Mouse (Mus musculus): Measurements from ENCODE around the gene Zfp296.

Gene Zfp296

GRCm38 (mm10) chr7:19607291-19607690 lies 30.2 kb downstream of the Zfp296 start:
- DNase-seq (ENCODE audit: low spot score): no peak

GRCm38 (mm10) chr7:19609641-19610332 lies 32.7 kb downstream of the Zfp296 start:
- no peak for DNase-seq (ENCODE audit: low spot score)

DNA sequence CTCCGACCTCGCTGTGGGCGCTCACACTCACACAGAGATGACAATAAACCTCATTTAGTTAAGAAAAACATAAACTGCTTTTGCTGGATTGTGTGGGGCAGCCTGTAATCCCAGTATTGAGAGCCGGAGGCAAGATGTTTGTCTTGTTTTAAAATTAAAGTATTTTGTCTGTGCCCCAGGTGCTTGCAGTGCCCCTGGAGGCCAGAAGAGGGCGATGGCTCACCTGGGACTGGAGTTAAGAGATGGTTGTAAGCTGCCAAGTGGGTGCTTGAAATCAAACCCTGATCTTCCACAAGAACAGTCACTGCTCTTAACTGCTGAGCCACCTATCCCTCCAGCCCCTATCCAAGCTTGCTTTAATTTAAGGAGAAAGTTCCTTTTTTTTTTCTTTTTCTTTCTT lies 33.9 kb downstream of the Zfp296 start:
- DNase-seq (ENCODE audit: low spot score): no peak

DNA sequence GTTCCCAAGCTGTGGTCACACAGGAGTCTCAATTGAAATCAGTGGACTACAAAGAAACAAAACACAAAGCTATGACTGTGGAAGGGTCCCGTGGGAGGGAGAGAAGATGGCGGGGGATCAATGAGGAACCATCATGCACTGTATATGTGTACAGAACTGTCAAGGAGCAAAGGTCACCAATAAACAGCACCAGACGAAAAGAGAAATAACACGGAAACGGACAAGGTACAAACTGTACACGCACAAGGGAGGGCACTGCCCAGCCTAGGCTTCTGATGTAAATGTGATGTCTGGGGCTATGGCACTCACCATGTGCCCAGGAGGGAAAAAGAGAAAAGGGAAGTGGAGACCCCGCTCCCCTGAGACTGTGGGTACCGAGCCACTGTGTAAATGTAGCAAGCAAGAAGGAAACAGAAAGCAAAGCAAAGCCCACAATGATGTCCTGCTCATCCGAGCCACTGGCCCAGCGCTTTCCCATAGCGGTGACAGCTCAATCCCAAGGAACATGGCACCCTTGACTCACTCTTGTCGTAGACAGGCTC lies 38.0 kb downstream of the Zfp296 start:
- no peak for DNase-seq (ENCODE audit: low spot score)

GRCm38 (mm10) chr7:19619004-19619801 lies 42.1 kb downstream of the Zfp296 start:
- peak; percentile 64 for DNase-seq (ENCODE audit: low spot score)

GRCm38 (mm10) chr7:19620811-19621210 lies 43.7 kb downstream of the Zfp296 start:
- DNase-seq (ENCODE audit: low spot score): no peak

- no peak for DNase-seq (ENCODE audit: low spot score)
Measured at GRCm38 (mm10) chr7:19622241-19622640, 45.2 kb downstream of the Zfp296 start.

- no peak for DNase-seq (ENCODE audit: low spot score)
Measured at GRCm38 (mm10) chr7:19623433-19623832, 46.3 kb downstream of the Zfp296 start.

- no peak for DNase-seq (ENCODE audit: low spot score)
Measured at GRCm38 (mm10) chr7:19627721-19628120, 50.6 kb downstream of the Zfp296 start.

DNA sequence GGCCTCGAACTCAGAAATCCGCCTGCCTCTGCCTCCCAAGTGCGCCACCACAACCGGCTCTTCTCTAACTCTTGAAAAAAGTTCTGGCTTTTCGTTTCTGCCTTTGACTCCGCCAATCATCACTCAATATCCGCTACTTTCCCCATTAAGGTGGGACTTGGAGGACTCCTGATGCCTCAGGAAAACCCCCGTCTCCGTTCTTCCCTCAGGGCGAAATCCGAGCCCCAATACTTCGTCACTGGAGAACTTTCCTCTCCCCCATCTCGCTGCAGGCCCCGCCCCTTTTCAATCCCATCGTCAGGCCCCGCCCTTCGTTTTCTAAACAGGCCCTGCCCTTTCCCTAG lies 51.1 kb downstream of the Zfp296 start:
- no peak for DNase-seq (ENCODE audit: low spot score)

DNA sequence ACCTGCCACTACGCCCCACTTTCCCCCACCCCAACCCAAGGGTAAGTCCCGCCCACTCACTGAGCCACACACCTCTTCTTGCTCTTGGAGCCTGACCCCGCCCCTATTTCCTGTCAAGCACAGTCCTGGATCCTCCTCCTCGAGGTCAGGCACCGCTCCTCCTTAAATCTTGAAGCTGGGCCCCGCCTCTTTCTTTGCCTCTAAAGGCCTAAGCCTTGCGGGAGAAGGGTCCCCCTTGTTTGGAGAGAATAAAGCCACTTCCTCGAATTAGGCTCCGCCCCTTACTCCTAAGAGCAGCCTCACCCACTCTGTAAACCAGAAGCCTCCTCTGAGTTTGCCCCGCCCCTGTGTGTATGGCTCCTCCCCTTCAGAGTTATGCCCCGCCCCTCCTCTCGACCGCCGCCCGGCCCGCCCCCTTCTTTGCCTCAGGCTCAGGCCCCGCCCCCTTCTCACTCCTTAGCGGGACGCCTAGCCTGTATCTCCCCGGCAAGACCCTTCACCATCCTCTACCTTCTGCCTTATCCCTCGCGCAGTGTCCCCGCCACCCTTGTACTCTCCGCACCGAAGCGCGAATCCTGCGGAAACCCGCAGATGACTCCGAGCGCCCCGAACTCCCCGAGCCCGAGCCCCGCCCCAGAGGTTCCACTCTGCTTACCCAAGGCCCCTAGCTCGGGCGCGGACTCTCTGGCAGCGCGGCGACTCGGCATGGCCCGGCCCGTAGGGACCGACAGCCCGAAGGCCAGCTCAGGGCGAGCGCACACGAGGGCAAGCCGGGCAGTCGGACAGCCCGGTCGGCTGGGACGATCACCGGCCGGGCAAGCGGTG lies 51.7 kb downstream of the Zfp296 start:
- DNase-seq (ENCODE audit: low spot score): peak; percentile 95

DNA sequence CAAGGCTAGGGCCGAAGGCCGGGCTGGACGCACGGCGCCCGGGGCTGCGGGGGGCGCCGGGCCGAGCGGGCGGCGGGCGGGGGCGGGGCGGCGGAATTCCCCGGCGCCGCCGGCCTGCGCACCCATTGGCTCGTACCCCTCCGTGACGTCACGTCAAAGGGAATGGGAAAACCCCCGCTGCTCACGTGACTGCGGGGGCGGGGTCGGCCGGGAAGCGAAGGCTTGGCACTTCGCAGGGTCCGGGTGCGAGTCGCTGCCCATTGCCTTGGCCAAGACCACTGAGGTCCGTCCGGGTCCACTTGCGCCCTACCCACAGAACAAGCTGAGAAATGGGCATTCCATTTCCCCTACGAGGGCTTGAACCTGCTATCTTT lies 52.3 kb downstream of the Zfp296 start, which contains the start of gene Relb:
Relb (minus strand) TSS at position 78 of the 374 bp plus-strand sequence.
- DNase-seq (ENCODE audit: low spot score): peak; percentile 95
